ENCODE assay signal across 8 mouse cellular contexts in genomic region chr2:69635807-69636206, GRCm38 (mm10). TPM values are rescaled to one million over a fixed set of nuclear protein-coding genes. Genes with fewer than 3 reads are reported as not detected.
DNase-seq lines count a peak whose midpoint lies in the region; ATAC-seq and TF ChIP-seq lines count a peak whose summit lies in the region.

No protein-coding gene starts in this region.

- TF ChIP-seq CTCF in cerebellum, adult 2 months (IDR thresholded peaks at IDR 0.05; ENCODE audit: borderline replicate concordance, insufficient read depth, low read depth, low read length) = peak; percentile 30; the same call in 1 of the 2 replicates

- WGBS in cerebellum, adult 2 months = 63% methylated on average over 6 of the region's 6 CpGs
- WGBS in midbrain, embryonic 10.5 days = 71% methylated on average over 6 of the region's 6 CpGs
- 67% methylated on average over 6 of the region's 6 CpGs for WGBS in midbrain, embryonic 15.5 days

- no peaks in the 10 kb centered on the region for H3K4me1 ChIP-seq in cerebellum, adult 2 months (ENCODE audit: control insufficient read depth, insufficient read depth, low read length)
- peaks cover 5% of the 10 kb centered on the region; the same call in 1 of the 2 replicates for H3K4me1 ChIP-seq in midbrain, embryonic 10.5 days
- H3K4me1 ChIP-seq in midbrain, embryonic 15.5 days = no peaks in the 10 kb centered on the region

- TF ChIP-seq POLR2A in cerebellum, adult 2 months (IDR thresholded peaks at IDR 0.05; ENCODE audit: borderline replicate concordance, insufficient read depth, low read length) = no peak

- no peak overlapping the region for H3K27ac ChIP-seq in cerebellum, adult 2 months (ENCODE audit: insufficient read depth, low read length)
- no peak overlapping the region for H3K27ac ChIP-seq in midbrain, embryonic 10.5 days (replicated peaks)
- no peak overlapping the region for H3K27ac ChIP-seq in midbrain, embryonic 15.5 days

- no peaks in the 10 kb centered on the region for H3K36me3 ChIP-seq in midbrain, embryonic 10.5 days
- H3K36me3 ChIP-seq in midbrain, embryonic 15.5 days (replicated peaks) = no peaks in the 10 kb centered on the region

- no peaks in the 10 kb centered on the region for H3K9me3 ChIP-seq in midbrain, embryonic 10.5 days (replicated peaks)
- no peaks in the 10 kb centered on the region for H3K9me3 ChIP-seq in midbrain, embryonic 15.5 days

- no peaks in the 10 kb centered on the region; the same call in 1 of the 2 replicates for H3K27me3 ChIP-seq in cerebellum, adult 2 months (ENCODE audit: control insufficient read depth, insufficient read depth, low read length)
- peaks cover 4% of the 10 kb centered on the region; the same call in 1 of the 2 replicates for H3K27me3 ChIP-seq in midbrain, embryonic 10.5 days (ENCODE audit: low read depth, poor library complexity, severe bottlenecking)
- H3K27me3 ChIP-seq in midbrain, embryonic 15.5 days (replicated peaks) = peaks cover 5% of the 10 kb centered on the region; the same call in 1 of the 2 replicates

- H3K4me2 ChIP-seq in midbrain, embryonic 15.5 days = no peak overlapping the region

- no peak for ATAC-seq in midbrain, embryonic 15.5 days (replicated peaks)
- ATAC-seq in megakaryocyte, adult 5-6 weeks (ENCODE audit: poor library complexity, severe bottlenecking) = peak; percentile 85

- peak; percentile 21 to 29 for DNase-seq in cerebellum, adult 2 months
- no peak for DNase-seq in cerebellum, adult 11-12 months
- DNase-seq in midbrain, embryonic 10.5 days (ENCODE audit: low spot score) = peak; percentile 40
- DNase-seq in cerebellum, postnatal 36 days = peak; percentile 31 to 33
- peak; percentile 68 for DNase-seq in kidney, adult 9 months
- peak; percentile 60 for DNase-seq in testis, postnatal 14 days (ENCODE audit: low spot score)

- H3K4me3 ChIP-seq in cerebellum, adult 2 months (replicated peaks; ENCODE audit: insufficient read depth, low read depth, low read length) = no peak overlapping the region
- H3K4me3 ChIP-seq in midbrain, embryonic 10.5 days = no peak overlapping the region
- no peak overlapping the region for H3K4me3 ChIP-seq in midbrain, embryonic 15.5 days

- no peak overlapping the region for H3K9ac ChIP-seq in midbrain, embryonic 15.5 days

RNA-seq across cellular contexts. Expression of gene Bbs5, which starts 11.2 kb away (rescaled TPM):
- polyA plus RNA-seq in cerebellum, adult 2 months (2012; rRNA removed) = 21.3 and 23.2 TPM in 2 replicates
- polyA plus RNA-seq in midbrain, embryonic 10.5 days (2016; fragmentation: Nextera tagmentation; extraction: Ambion mirVana) = 13.8 and 14.6 TPM in 2 replicates
- polyA plus RNA-seq in midbrain, embryonic 15.5 days (2015; fragmentation: Nextera tagmentation; extraction: Ambion mirVana) = 20.3 and 25.2 TPM in 2 replicates
- 3.3 and 6.8 TPM in 2 replicates for total RNA-seq in megakaryocyte, adult 5-6 weeks (2015)
- 2.7 and 2.8 TPM in 2 replicates for total RNA-seq in megakaryocyte, adult 5-6 weeks (2017)

RNA-seq across cellular contexts. Expression of gene Klhl41, which starts 34.1 kb away (rescaled TPM):
- 0.13 and 0.16 TPM in 2 replicates for polyA plus RNA-seq in cerebellum, adult 2 months (2012; rRNA removed)
- polyA plus RNA-seq in midbrain, embryonic 10.5 days (2016; fragmentation: Nextera tagmentation; extraction: Ambion mirVana) = 0.09 and 0.15 TPM in 2 replicates
- 0.23 and 0.37 TPM in 2 replicates for polyA plus RNA-seq in midbrain, embryonic 15.5 days (2015; fragmentation: Nextera tagmentation; extraction: Ambion mirVana)
- total RNA-seq in megakaryocyte, adult 5-6 weeks (2015) = not detected in 2 replicates
- 0.33 TPM in 1 of 2 replicates, not detected in the other for total RNA-seq in megakaryocyte, adult 5-6 weeks (2017)

RNA-seq across cellular contexts. Expression of gene Lrp2, which starts 49.9 kb away (rescaled TPM):
- polyA plus RNA-seq in cerebellum, adult 2 months (2012; rRNA removed) = 0.08 and 0.11 TPM in 2 replicates
- 2.8 and 3.4 TPM in 2 replicates for polyA plus RNA-seq in midbrain, embryonic 10.5 days (2016; fragmentation: Nextera tagmentation; extraction: Ambion mirVana)
- polyA plus RNA-seq in midbrain, embryonic 15.5 days (2015; fragmentation: Nextera tagmentation; extraction: Ambion mirVana) = 1.2 TPM in 2 replicates
- not detected in 2 replicates for total RNA-seq in megakaryocyte, adult 5-6 weeks (2015)
- total RNA-seq in megakaryocyte, adult 5-6 weeks (2017) = not detected in 2 replicates
